Mouse (Mus musculus) embryo, embryonic 11.5 days (tissue): ENCODE measurements around the gene Lrrc4c.

Source experiments
- DNase-seq: peaks from one replicate; pipeline ENCODE4 v3.0.0-alpha.2; 2012; ENCODE audit warnings: low read depth, low spot score

Gene Lrrc4c

GRCm38 (mm10) chr2:96537469-96537868 is 219.5 kb downstream of the Lrrc4c start:
- DNase-seq: no peak

GRCm38 (mm10) chr2:96547171-96547570 is 229.2 kb downstream of the Lrrc4c start:
- no peak for DNase-seq

- no peak for DNase-seq
Measured at GRCm38 (mm10) chr2:96573755-96574154, 255.8 kb downstream of the Lrrc4c start.

- no peak for DNase-seq
Measured at GRCm38 (mm10) chr2:96577701-96578100, 259.7 kb downstream of the Lrrc4c start.

GRCm38 (mm10) chr2:96580136-96580733 is 262.3 kb downstream of the Lrrc4c start:
- DNase-seq: no peak

- peak; percentile 61 for DNase-seq
Measured at GRCm38 (mm10) chr2:96585665-96586064, 267.7 kb downstream of the Lrrc4c start.

GRCm38 (mm10) chr2:96604801-96605200 is 286.8 kb downstream of the Lrrc4c start:
- no peak for DNase-seq

GRCm38 (mm10) chr2:96614121-96614520 is 296.2 kb downstream of the Lrrc4c start:
- DNase-seq: no peak

- DNase-seq: no peak
Measured at GRCm38 (mm10) chr2:96618691-96619205, 300.8 kb downstream of the Lrrc4c start.

GRCm38 (mm10) chr2:96667113-96667512 is 349.1 kb downstream of the Lrrc4c start:
- no peak for DNase-seq

- DNase-seq: no peak
Measured at GRCm38 (mm10) chr2:96681806-96682205, 363.8 kb downstream of the Lrrc4c start.

GRCm38 (mm10) chr2:96685328-96685727 is 367.4 kb downstream of the Lrrc4c start:
- no peak for DNase-seq

- DNase-seq: no peak
Measured at GRCm38 (mm10) chr2:96705004-96705403, 387.0 kb downstream of the Lrrc4c start.

- DNase-seq: no peak
Measured at GRCm38 (mm10) chr2:96707772-96708350, 389.9 kb downstream of the Lrrc4c start.

- no peak for DNase-seq
Measured at GRCm38 (mm10) chr2:96714561-96714960, 396.6 kb downstream of the Lrrc4c start.

GRCm38 (mm10) chr2:96717353-96717752 is 399.4 kb downstream of the Lrrc4c start:
- DNase-seq: no peak

GRCm38 (mm10) chr2:96723395-96723794 is 405.4 kb downstream of the Lrrc4c start:
- no peak for DNase-seq

- no peak for DNase-seq
Measured at GRCm38 (mm10) chr2:96736081-96736480, 418.1 kb downstream of the Lrrc4c start.

- no peak for DNase-seq
Measured at GRCm38 (mm10) chr2:96755066-96755465, 437.1 kb downstream of the Lrrc4c start.

GRCm38 (mm10) chr2:96757701-96758100 is 439.7 kb downstream of the Lrrc4c start:
- no peak for DNase-seq

- no peak for DNase-seq
Measured at GRCm38 (mm10) chr2:96763538-96763937, 445.6 kb downstream of the Lrrc4c start.

- DNase-seq: no peak
Measured at GRCm38 (mm10) chr2:96775376-96775775, 457.4 kb downstream of the Lrrc4c start.

GRCm38 (mm10) chr2:96796681-96797385 is 478.9 kb downstream of the Lrrc4c start:
- no peak for DNase-seq
